Mouse (Mus musculus): ENCODE results near the gene Clybl.

DNA sequence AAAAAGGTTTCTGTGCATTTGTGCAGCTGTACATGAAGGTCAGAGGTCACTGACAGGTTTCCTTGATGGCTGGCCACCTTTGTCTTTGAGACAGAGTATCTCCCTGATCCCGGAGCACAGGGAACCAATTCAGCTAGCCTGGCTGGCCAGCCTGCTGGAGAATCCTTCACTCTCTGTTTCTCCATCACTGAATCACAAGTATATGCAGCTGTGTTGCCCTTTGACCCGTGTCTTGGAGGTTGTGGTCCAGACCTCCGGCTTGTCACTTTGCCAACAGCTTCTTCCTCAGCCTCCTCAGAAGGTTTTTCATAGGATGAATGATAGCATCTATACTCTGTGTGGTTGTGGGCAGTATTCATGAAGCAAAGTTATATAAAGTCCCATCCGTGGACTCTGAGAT, 217.2 kb downstream of the Clybl start:
- no peak for TF ChIP-seq POLR2A (IDR thresholded peaks at IDR 0.05; ENCODE audit: extremely low read depth, insufficient read depth, low read length)
- TF ChIP-seq CTCF (IDR thresholded peaks at IDR 0.05; ENCODE audit: extremely low read depth, insufficient read depth, low read length): no peak

Data from cortical plate, adult 2 months (tissue).